Mouse (Mus musculus) embryonic facial prominence, embryonic 14.5 days (tissue): ENCODE data around the gene Atg7. TPM values are rescaled to one million over a fixed set of nuclear protein-coding genes. Genes with fewer than 3 reads are reported as not detected.

Experiments
- ATAC-seq: fragments of 200-750 bp; cut with Nextera tagmentation; 2 replicates; pipeline ENCODE4 v1.8.0; 2017; ENCODE audit warnings: low read depth, moderate number of reproducible peaks, moderate TSS enrichment
- DNase-seq: peaks from one replicate; pipeline ENCODE4 v3.0.0-alpha.2; 2015; ENCODE audit warnings: low spot score
- H3K27ac ChIP-seq: fragments of 300-500 bp; sonication (generic); replicated peaks from 2 replicates; pipeline ENCODE4 v1.5.1; 2014; ENCODE audit warnings: low read depth, mild to moderate bottlenecking, low read length, moderate library complexity
- H3K27me3 ChIP-seq: fragments of 300-500 bp; sonication (generic); replicated peaks from 2 replicates; pipeline ENCODE4 v1.6.1; 2014; ENCODE audit warnings: low read length; ENCODE audit not compliant: control insufficient read depth, insufficient read depth
- H3K36me3 ChIP-seq: fragments of 300-500 bp; sonication (generic); 2 replicates; pipeline ENCODE4 v1.6.1; 2014; ENCODE audit warnings: low read length, mixed read lengths; ENCODE audit not compliant: control insufficient read depth, insufficient read depth
- H3K4me1 ChIP-seq: fragments of 300-500 bp; sonication (generic); 2 replicates; pipeline ENCODE4 v1.6.1; 2014; ENCODE audit warnings: antibody characterized with exemption, low read length; ENCODE audit not compliant: control insufficient read depth, insufficient read depth
- H3K4me2 ChIP-seq: fragments of 300-500 bp; sonication (generic); 2 replicates; pipeline ENCODE4 v1.6.1; 2014; ENCODE audit warnings: low read depth, mild to moderate bottlenecking, low read length, moderate library complexity, mixed read lengths
- H3K4me3 ChIP-seq: fragments of 300-500 bp; sonication (generic); 2 replicates; pipeline ENCODE4 v1.5.1; 2014; ENCODE audit warnings: low read depth, mild to moderate bottlenecking, low read length
- H3K9ac ChIP-seq: fragments of 300-500 bp; sonication (generic); 2 replicates; pipeline ENCODE4 v1.6.1; 2014; ENCODE audit warnings: low read depth, mild to moderate bottlenecking, low read length, moderate library complexity, mixed read lengths
- H3K9me3 ChIP-seq: fragments of 300-500 bp; sonication (generic); 2 replicates; pipeline ENCODE4 v1.6.1; 2016; ENCODE audit warnings: low read length; ENCODE audit not compliant: control insufficient read depth
- WGBS: fragments of 180-500 bp; shearing (Covaris S2); extraction: QIAGEN DNeasy Blood & Tissue Kit; methylation state at CpG from one replicate; pipeline ENCODE4 v1.1.7; 2014; 5-methylcytosine and 5-hydroxymethylcytosine counted together
- polyA plus RNA-seq: library from polyadenylated mRNA; unstranded; fragments of >200 nt; fragmentation: Nextera tagmentation; extraction: Ambion mirVana; gene quantifications from 2 replicates; pipeline ENCODE4 v1.2.1, GENCODE M21; 2014

Atg7 gene
- polyA plus RNA-seq, 1 experiment from 2014 or later = 17.6 TPM

DNA sequence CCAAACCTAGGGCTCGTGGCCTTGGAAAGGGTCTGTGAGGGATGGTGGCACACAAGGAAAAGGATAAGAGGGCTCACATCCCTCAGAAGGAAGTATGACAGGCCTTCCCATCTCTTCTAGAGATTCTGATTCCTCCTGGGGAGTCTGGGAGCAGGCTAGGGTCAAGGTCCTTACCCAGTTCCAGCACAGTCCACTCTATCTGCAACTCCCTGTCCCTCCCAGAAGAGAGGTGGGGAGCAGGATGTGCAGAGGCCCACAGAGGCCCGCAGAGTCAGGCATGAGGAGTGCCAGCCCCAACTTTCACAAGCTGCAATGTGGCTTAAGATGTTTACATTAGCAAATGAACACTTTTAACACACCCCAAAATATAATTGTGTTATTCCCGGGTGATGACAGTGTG, 212.7 kb downstream of the Atg7 start:
- no peak for ATAC-seq

DNA sequence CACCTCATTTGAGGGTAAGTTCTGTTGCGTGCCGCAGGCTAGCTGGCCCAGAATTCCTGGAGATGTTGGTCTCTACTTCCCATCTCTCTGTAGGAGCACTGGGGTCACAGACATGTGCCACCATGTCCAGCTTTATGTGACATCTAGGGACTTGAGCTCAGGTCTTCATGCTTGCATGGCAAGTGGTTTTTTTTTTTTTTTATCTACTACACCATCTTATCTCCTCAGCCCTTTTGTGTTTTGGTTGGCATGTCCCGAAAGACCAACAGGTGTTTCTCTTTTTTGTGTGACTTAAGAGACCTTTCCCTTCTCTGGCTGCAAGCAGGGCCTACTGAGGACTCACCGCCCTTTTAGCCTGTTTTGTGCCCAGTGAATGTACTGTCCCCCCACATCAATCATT, 213.6 kb downstream of the Atg7 start:
- WGBS = 86% methylated on average over 4 of the region's 4 CpGs
- no peaks in the 10 kb centered on the region for H3K9me3 ChIP-seq
- peaks cover 31% of the 10 kb centered on the region for H3K4me1 ChIP-seq
- no peak overlapping the region for H3K27ac ChIP-seq
- ATAC-seq = no peak
- no peaks in the 10 kb centered on the region for H3K27me3 ChIP-seq
- no peak overlapping the region for H3K9ac ChIP-seq
- DNase-seq = no peak
- peaks cover 27% of the 10 kb centered on the region for H3K36me3 ChIP-seq
- H3K4me2 ChIP-seq = no peak overlapping the region
- no peak overlapping the region for H3K4me3 ChIP-seq

More for the DNA sequence above, 212.7 kb downstream of the Atg7 start:
- no peak for DNase-seq
- Histone ChIP-seq H3K4me3 (no peak overlapping the region), H3K4me1 (peaks cover 34% of the 10 kb centered on the region), H3K9ac (no peak overlapping the region), H3K27me3 (no peaks in the 10 kb centered on the region), H3K9me3 (no peaks in the 10 kb centered on the region), H3K36me3 (peaks cover 19% of the 10 kb centered on the region), H3K27ac (peak overlapping the region; percentile 30; the same call in 1 of the 2 replicates), H3K4me2 (no peak overlapping the region)
- 56% methylated on average over 3 of the region's 3 CpGs for WGBS

DNA sequence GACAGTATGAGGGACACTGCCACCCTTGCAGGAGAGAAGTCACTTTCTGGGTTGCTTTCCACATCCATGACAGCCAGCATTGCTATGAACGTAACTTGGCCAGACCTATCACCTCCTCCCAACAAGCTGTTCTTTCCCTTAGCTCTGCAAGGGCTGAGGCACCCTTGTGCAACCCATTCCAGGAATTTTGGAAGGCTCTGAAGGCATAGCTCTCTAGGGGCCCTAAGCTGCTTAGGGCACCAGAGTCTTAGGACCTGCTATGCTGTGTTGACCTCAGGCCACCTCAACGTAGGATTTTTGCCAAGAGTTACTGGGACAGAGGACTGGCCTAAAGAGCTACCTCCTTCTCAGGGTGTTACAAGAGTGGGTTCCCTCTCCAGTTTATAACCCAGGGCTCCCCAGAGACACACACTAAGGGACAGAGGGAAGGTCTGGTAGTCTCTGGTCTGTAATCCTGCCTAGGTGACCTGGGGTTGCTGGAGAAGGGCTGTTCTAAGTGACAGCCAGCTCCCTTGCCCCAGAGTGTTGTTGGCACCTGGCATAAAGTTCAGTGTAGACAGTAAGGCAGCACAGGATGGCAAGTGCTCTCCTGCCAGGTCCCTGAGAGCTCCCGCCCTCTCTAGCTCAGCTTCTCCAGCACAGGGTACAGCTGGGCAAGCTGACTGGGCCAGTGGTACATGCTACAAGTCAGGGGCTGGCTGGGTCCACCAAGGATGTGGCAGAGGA, 215.3 kb downstream of the Atg7 start:
- H3K4me1 ChIP-seq = peaks cover 20% of the 10 kb centered on the region
- no peak overlapping the region for H3K4me3 ChIP-seq
- WGBS = 73% methylated on average over 3 of the region's 3 CpGs
- H3K9me3 ChIP-seq = no peaks in the 10 kb centered on the region
- H3K27ac ChIP-seq = no peak overlapping the region
- H3K36me3 ChIP-seq = peaks cover 44% of the 10 kb centered on the region
- H3K9ac ChIP-seq = no peak overlapping the region
- DNase-seq (no peak), ATAC-seq (no peak)
- H3K27me3 ChIP-seq = no peaks in the 10 kb centered on the region
- H3K4me2 ChIP-seq = no peak overlapping the region

DNA sequence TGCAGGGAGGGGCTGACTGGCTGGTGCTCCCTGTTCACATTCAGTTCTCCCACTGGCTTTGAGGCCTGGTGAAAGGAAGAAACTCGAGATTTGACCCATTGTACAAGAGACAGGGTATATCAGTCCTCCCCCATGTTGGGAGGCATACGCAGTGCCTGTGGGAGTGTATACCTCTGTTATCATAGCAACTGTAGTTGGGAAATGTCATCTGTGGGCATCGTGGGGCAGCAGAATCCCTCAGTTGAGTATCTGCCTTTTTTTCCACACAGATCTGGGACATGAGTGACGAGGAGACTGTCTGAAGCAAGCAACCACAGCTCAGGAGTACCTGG, 215.8 kb downstream of the Atg7 start:
- Histone ChIP-seq H3K4me3 (no peak overlapping the region), H3K9me3 (no peaks in the 10 kb centered on the region), H3K36me3 (peaks cover 49% of the 10 kb centered on the region), H3K4me2 (no peak overlapping the region), H3K4me1 (peaks cover 18% of the 10 kb centered on the region), H3K27ac (no peak overlapping the region), H3K27me3 (no peaks in the 10 kb centered on the region), H3K9ac (no peak overlapping the region)
- DNase-seq = no peak
- WGBS = 82% methylated on average over 4 of the region's 4 CpGs
- no peak for ATAC-seq

DNA sequence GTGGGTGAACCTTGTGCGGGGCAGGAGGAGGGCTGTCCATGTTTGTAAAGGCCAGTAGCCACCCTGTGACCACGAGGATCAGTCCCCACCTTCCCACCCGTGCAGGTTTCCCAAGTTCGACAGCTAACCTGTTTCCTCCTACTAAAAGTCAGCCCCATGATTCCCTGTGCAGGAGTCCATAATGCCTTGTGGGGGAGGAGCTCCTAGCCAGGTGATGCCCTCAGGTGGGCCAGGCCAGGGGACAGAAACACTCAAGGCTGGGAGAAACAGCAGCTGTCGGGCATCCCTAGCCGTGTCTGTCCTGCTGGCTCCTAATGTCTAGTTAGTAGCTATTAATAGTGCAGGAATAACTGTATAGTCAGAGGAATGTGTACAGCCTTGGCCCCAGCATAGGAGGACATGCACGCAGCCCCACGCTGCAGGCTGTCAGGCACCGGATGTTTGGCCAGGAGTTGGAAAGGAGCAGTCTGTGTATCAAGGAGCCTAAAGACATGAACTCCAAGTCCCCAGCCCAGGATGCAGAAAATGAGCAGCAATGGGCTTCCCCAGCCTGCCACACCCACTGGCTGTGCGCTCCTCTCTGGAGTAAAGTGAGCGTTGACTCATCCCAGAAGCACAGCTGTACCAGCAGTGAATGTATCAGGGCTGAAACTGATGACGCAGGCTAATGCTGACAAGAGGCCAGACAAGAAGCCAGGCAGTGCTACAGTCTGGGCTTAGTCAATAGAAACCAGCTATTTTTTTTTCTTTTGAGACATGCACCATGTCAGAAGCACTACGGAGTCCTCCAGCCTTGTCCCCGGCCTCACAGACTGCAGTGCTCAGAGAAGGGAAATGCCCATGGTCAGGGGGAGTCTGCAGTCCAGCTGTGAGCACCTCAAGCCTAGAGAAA, 218.0 kb downstream of the Atg7 start:
- peak overlapping the region; percentile 50; the same call in 1 of the 2 replicates for H3K27ac ChIP-seq
- DNase-seq (peak; percentile 46), ATAC-seq (no peak)
- peaks cover 52% of the 10 kb centered on the region for H3K36me3 ChIP-seq
- no peak overlapping the region for H3K4me3 ChIP-seq
- H3K4me2 ChIP-seq = no peak overlapping the region
- H3K27me3 ChIP-seq = no peaks in the 10 kb centered on the region
- H3K4me1 ChIP-seq = no peaks in the 10 kb centered on the region; the same call in 1 of the 2 replicates
- no peak overlapping the region for H3K9ac ChIP-seq
- H3K9me3 ChIP-seq = no peaks in the 10 kb centered on the region
- WGBS = 76% methylated on average over 14 of the region's 14 CpGs

DNA sequence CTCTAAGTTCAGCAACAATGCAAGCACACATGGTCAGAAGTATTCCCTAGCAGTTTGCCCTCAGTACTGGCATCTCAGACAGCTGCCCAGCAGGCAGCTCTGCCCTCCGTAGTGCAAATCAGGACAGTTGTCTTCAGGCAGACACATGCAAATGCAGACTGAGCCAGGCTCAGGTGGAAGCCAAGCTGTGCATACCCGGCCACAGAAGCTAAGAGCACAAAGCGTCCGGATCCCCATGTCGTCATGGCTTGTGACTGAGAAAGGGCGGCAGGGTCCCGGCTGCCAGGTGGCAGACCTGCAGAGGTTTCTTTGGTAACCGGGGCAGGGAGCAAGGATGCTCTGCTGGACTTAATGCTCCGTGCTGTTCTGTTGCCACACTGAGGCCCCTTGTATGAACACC, 218.7 kb downstream of the Atg7 start:
- no peaks in the 10 kb centered on the region for H3K27me3 ChIP-seq
- H3K4me1 ChIP-seq = peaks cover 4% of the 10 kb centered on the region; the same call in 1 of the 2 replicates
- no peaks in the 10 kb centered on the region for H3K9me3 ChIP-seq
- no peak overlapping the region for H3K4me2 ChIP-seq
- 77% methylated on average over 9 of the region's 9 CpGs for WGBS
- DNase-seq = no peak
- no peak overlapping the region for H3K9ac ChIP-seq
- no peak overlapping the region for H3K4me3 ChIP-seq
- peaks cover 49% of the 10 kb centered on the region for H3K36me3 ChIP-seq
- ATAC-seq = no peak
- H3K27ac ChIP-seq = peak overlapping the region; percentile 50; the same call in 1 of the 2 replicates

DNA sequence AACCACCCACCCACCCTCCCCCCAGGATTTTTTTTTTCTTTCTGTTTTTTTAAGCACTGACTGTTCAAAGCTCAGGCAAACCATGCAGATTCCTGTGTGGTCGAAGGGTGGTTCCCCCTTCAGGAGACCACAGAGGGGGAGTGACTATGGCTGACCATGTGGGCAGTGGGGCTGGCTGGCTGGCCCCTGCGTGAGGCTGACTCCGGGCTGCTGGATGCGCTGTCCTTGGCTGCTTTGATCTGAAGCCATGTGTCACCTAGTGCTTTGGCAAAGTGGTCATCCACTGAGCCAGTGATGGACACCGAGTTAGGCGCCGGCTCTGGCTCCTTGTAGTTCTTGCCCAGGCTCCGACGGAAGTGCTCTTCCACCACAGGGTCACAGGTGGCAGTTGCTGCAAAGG, 219.1 kb downstream of the Atg7 start:
- Histone ChIP-seq H3K27me3 (no peaks in the 10 kb centered on the region), H3K4me3 (no peak overlapping the region), H3K4me2 (no peak overlapping the region), H3K9me3 (no peaks in the 10 kb centered on the region), H3K27ac (no peak overlapping the region), H3K36me3 (peaks cover 47% of the 10 kb centered on the region), H3K9ac (no peak overlapping the region), H3K4me1 (peaks cover 4% of the 10 kb centered on the region; the same call in 1 of the 2 replicates)
- ATAC-seq (no peak), DNase-seq (no peak)
- WGBS = 79% methylated on average over 9 of the region's 9 CpGs

DNA sequence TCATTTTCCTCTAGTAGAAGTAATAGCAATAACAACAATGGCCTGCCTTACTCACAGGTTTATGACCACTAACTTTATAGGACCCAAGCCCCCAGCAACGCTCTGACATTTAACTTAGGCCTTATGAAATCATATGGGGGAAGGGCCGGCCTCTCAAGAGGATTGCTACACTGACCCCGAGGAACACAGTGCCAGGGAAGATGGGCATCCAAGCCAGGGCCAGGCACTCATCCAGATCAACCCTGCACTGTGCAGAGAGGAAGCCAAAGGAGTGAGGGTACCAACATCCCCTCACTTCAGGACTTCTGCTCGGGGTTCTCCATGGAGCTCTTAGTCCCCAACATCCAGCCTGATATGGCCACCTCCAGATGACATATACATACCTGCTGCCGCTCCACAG, 220.6 kb downstream of the Atg7 start:
- H3K4me3 ChIP-seq = no peak overlapping the region
- no peak overlapping the region for H3K9ac ChIP-seq
- ATAC-seq (no peak), DNase-seq (no peak)
- H3K4me1 ChIP-seq = peaks cover 6% of the 10 kb centered on the region; the same call in 1 of the 2 replicates
- no peaks in the 10 kb centered on the region for H3K9me3 ChIP-seq
- WGBS = 88% methylated on average over 5 of the region's 5 CpGs
- peaks cover 47% of the 10 kb centered on the region for H3K36me3 ChIP-seq
- H3K27ac ChIP-seq = no peak overlapping the region
- no peaks in the 10 kb centered on the region for H3K27me3 ChIP-seq
- no peak overlapping the region for H3K4me2 ChIP-seq
